Mouse (Mus musculus) myocyte (in vitro differentiated cells): ENCODE results near the gene Sox5. TPM values are rescaled to one million over a fixed set of nuclear protein-coding genes. Genes with fewer than 3 reads are reported as not detected.

Experiments
- H3K27me3 ChIP-seq: one replicate; pipeline ENCODE4 v1.6.1; 2011; ENCODE audit not compliant: control insufficient read depth, insufficient read depth, insufficient read length
- H3K36me3 ChIP-seq: one replicate; pipeline ENCODE4 v1.6.1; 2011; ENCODE audit not compliant: control insufficient read depth, insufficient read depth
- H3K4me2 ChIP-seq: one replicate; pipeline ENCODE4 v1.6.1; 2011; ENCODE audit warnings: low read depth, control low read depth
- H3K4me3 ChIP-seq: one replicate; pipeline ENCODE4 v1.5.1; 2011; ENCODE audit warnings: mild to moderate bottlenecking, control low read depth, moderate library complexity
- H3K79me2 ChIP-seq: one replicate; pipeline ENCODE4 v1.6.1; 2011; ENCODE audit not compliant: control insufficient read depth, insufficient read depth
- H3ac ChIP-seq: one replicate; pipeline ENCODE4 v1.6.1; 2011; ENCODE audit not compliant: control insufficient read depth, insufficient read length
- CEBPB ChIP-seq: IDR thresholded peaks from 2 replicates; pipeline ENCODE4 v1.6.1; 2011; ENCODE audit warnings: mild to moderate bottlenecking, moderate library complexity; ENCODE audit not compliant: poor library complexity, insufficient read depth, severe bottlenecking
- E2F4 ChIP-seq: IDR thresholded peaks from one replicate; pipeline ENCODE4 v1.6.1; 2011; ENCODE audit warnings: mild to moderate bottlenecking, control low read depth, moderate library complexity; ENCODE audit not compliant: insufficient read depth
- MAX ChIP-seq: IDR thresholded peaks from one replicate; pipeline ENCODE4 v1.6.1; 2011; ENCODE audit warnings: low read depth, mild to moderate bottlenecking, control low read depth
- MYOD1 ChIP-seq, 3 experiments: IDR thresholded peaks; one replicate each; pipeline ENCODE4 v1.6.1; 2011; ENCODE audit warnings: control low read depth in 2 of 3, low read depth in 2 of 3, mild to moderate bottlenecking in 2 of 3, moderate library complexity in 1 of 3; ENCODE audit not compliant: insufficient read length in 2 of 3, control insufficient read depth in 1 of 3
- MYOG ChIP-seq, 3 experiments: IDR thresholded peaks; one replicate each; pipeline ENCODE4 v1.6.1; 2011; ENCODE audit warnings: control low read depth in 2 of 3, low read depth in 2 of 3, mild to moderate bottlenecking in 2 of 3; ENCODE audit not compliant: insufficient read length in 2 of 3, control insufficient read depth in 1 of 3, insufficient read depth in 1 of 3
- POLR2A ChIP-seq: IDR thresholded peaks from one replicate; pipeline ENCODE4 v1.6.1; 2011; ENCODE audit warnings: low read depth, mild to moderate bottlenecking, control low read depth, moderate library complexity; ENCODE audit not compliant: insufficient read length
- POLR2AphosphoS2 ChIP-seq: IDR thresholded peaks from one replicate; pipeline ENCODE4 v1.6.1; 2011; ENCODE audit warnings: low read depth, control low read depth; ENCODE audit not compliant: insufficient read length
- REST ChIP-seq: IDR thresholded peaks from one replicate; pipeline ENCODE4 v1.6.1; 2011; ENCODE audit warnings: mild to moderate bottlenecking, control low read depth, moderate library complexity; ENCODE audit not compliant: insufficient read depth, insufficient read length
- SRF ChIP-seq: IDR thresholded peaks from one replicate; pipeline ENCODE4 v1.6.1; 2011; ENCODE audit warnings: low read depth; ENCODE audit not compliant: control insufficient read depth, insufficient read length
- TCF12 ChIP-seq: IDR thresholded peaks from one replicate; pipeline ENCODE4 v1.6.1; 2011; ENCODE audit warnings: mild to moderate bottlenecking, control low read depth; ENCODE audit not compliant: poor library complexity, insufficient read depth, severe bottlenecking
- TCF3 ChIP-seq: IDR thresholded peaks from one replicate; pipeline ENCODE4 v1.6.1; 2011; ENCODE audit warnings: low read depth, control low read depth; ENCODE audit not compliant: insufficient read length
- USF1 ChIP-seq: IDR thresholded peaks from one replicate; pipeline ENCODE4 v1.6.1; 2011; ENCODE audit warnings: low read depth, mild to moderate bottlenecking, control low read depth, moderate library complexity
- polyA plus RNA-seq: library from polyadenylated mRNA; unstranded; fragments of >200 nt; fragmentation: generic; extraction: Trizol; gene quantifications from one replicate; pipeline ENCODE4 v1.2.1, GENCODE M21; 2012; ENCODE audit warnings: missing spikeins

The Sox5 gene
- polyA plus RNA-seq, 1 experiment: 0.50 TPM

- no peaks in the 10 kb centered on the region for H3K27me3 ChIP-seq
- H3K79me2 ChIP-seq: no peaks in the 10 kb centered on the region
- H3K4me2 ChIP-seq: no peak overlapping the region
- TF ChIP-seq POLR2A: no peak
- no peak for TF ChIP-seq SRF
- TF ChIP-seq MYOD1 (IDR thresholded peaks at IDR 0.05; ENCODE audit: control insufficient read depth in 1 of 3, insufficient read length in 2 of 3, low read depth in 2 of 3): no peak
- TF ChIP-seq TCF3: no peak
- no peak for TF ChIP-seq MAX
- no peak for TF ChIP-seq TCF12
- TF ChIP-seq POLR2AphosphoS2: no peak
- no peak for TF ChIP-seq USF1
- TF ChIP-seq CEBPB: no peak
- no peak for TF ChIP-seq E2F4
- TF ChIP-seq REST: no peak
- no peak overlapping the region for H3K4me3 ChIP-seq
- no peaks in the 10 kb centered on the region for H3K36me3 ChIP-seq
- H3ac ChIP-seq: no peak overlapping the region
Observed at GRCm38 (mm10) chr6:144759193-144759592, 22.6 kb downstream of the Sox5 start.

GRCm38 (mm10) chr6:144757414-144757813 lies 24.4 kb downstream of the Sox5 start:
- TF ChIP-seq MYOD1 (IDR thresholded peaks at IDR 0.05; ENCODE audit: control insufficient read depth in 1 of 3, insufficient read length in 2 of 3, low read depth in 2 of 3) (no peak), SRF (no peak), POLR2A (no peak), TCF3 (no peak), TCF12 (no peak), MYOG (IDR thresholded peaks at IDR 0.05; ENCODE audit: control insufficient read depth in 1 of 3, insufficient read depth in 1 of 3, insufficient read length in 2 of 3, low read depth in 2 of 3) (no peak), USF1 (no peak), POLR2AphosphoS2 (no peak)
- no peak overlapping the region for H3ac ChIP-seq
- no peaks in the 10 kb centered on the region for H3K36me3 ChIP-seq
- no peak overlapping the region for H3K4me2 ChIP-seq
- no peak overlapping the region for H3K4me3 ChIP-seq
- no peaks in the 10 kb centered on the region for H3K27me3 ChIP-seq
- H3K79me2 ChIP-seq: no peaks in the 10 kb centered on the region

GRCm38 (mm10) chr6:144756444-144756843 lies 25.3 kb downstream of the Sox5 start:
- Histone ChIP-seq H3ac (no peak overlapping the region), H3K4me2 (no peak overlapping the region), H3K4me3 (no peak overlapping the region), H3K27me3 (no peaks in the 10 kb centered on the region), H3K79me2 (no peaks in the 10 kb centered on the region), H3K36me3 (no peaks in the 10 kb centered on the region)
- TF ChIP-seq MYOG (IDR thresholded peaks at IDR 0.05; ENCODE audit: control insufficient read depth in 1 of 3, insufficient read depth in 1 of 3, insufficient read length in 2 of 3, low read depth in 2 of 3) (no peak), REST (no peak), TCF12 (no peak), POLR2A (no peak), SRF (no peak), CEBPB (no peak), POLR2AphosphoS2 (no peak)

- no peak overlapping the region for H3K4me3 ChIP-seq
- H3K4me2 ChIP-seq: no peak overlapping the region
- H3K79me2 ChIP-seq: no peaks in the 10 kb centered on the region
- no peaks in the 10 kb centered on the region for H3K36me3 ChIP-seq
- H3K27me3 ChIP-seq: no peaks in the 10 kb centered on the region
- no peak overlapping the region for H3ac ChIP-seq
- no peak for TF ChIP-seq POLR2AphosphoS2
- TF ChIP-seq SRF: no peak
- no peak for TF ChIP-seq E2F4
- no peak for TF ChIP-seq TCF3
- TF ChIP-seq MYOD1 (IDR thresholded peaks at IDR 0.05; ENCODE audit: control insufficient read depth in 1 of 3, insufficient read length in 2 of 3, low read depth in 2 of 3): no peak
- TF ChIP-seq USF1: no peak
- no peak for TF ChIP-seq REST
- no peak for TF ChIP-seq MYOG (IDR thresholded peaks at IDR 0.05; ENCODE audit: control insufficient read depth in 1 of 3, insufficient read depth in 1 of 3, insufficient read length in 2 of 3, low read depth in 2 of 3)
- TF ChIP-seq CEBPB: no peak
- TF ChIP-seq MAX: no peak
- no peak for TF ChIP-seq TCF12
- no peak for TF ChIP-seq POLR2A
Observed at GRCm38 (mm10) chr6:144755304-144755703, 26.5 kb downstream of the Sox5 start.

- no peak overlapping the region for H3K4me3 ChIP-seq
- no peak overlapping the region for H3ac ChIP-seq
- no peaks in the 10 kb centered on the region for H3K36me3 ChIP-seq
- TF ChIP-seq USF1 (no peak), TCF12 (no peak), TCF3 (no peak), E2F4 (no peak), REST (no peak), MYOG (IDR thresholded peaks at IDR 0.05; ENCODE audit: control insufficient read depth in 1 of 3, insufficient read depth in 1 of 3, insufficient read length in 2 of 3, low read depth in 2 of 3) (no peak), MAX (no peak), POLR2AphosphoS2 (no peak), CEBPB (no peak), MYOD1 (IDR thresholded peaks at IDR 0.05; ENCODE audit: control insufficient read depth in 1 of 3, insufficient read length in 2 of 3, low read depth in 2 of 3) (no peak), POLR2A (no peak), SRF (no peak)
- H3K79me2 ChIP-seq: no peaks in the 10 kb centered on the region
- no peak overlapping the region for H3K4me2 ChIP-seq
- no peaks in the 10 kb centered on the region for H3K27me3 ChIP-seq
Observed at GRCm38 (mm10) chr6:144754366-144754765, 27.4 kb downstream of the Sox5 start.
